Mouse (Mus musculus) CH12.LX (cell line): Measurements from ENCODE around the gene Usp45. TPM values are rescaled to one million over a fixed set of nuclear protein-coding genes. Genes with fewer than 3 reads are reported as not detected.

ENCODE experiments used
- DNase-seq: peaks from one replicate; pipeline ENCODE4 v3.0.0-alpha.2; 2013; ENCODE audit errors: extremely low read depth
- H3K27ac ChIP-seq: 2 replicates; pipeline ENCODE4 v1.5.1; 2012; ENCODE audit warnings: low read depth, mild to moderate bottlenecking, control low read depth, moderate library complexity; ENCODE audit not compliant: insufficient read depth
- H3K27me3 ChIP-seq: replicated peaks from 2 replicates; pipeline ENCODE3; 2012; ENCODE audit warnings: inconsistent platforms
- H3K36me3 ChIP-seq, 2 experiments: replicated peaks in 1 of 2; 2 replicates each; pipeline versions ENCODE3 to v1.6.1; 2012; ENCODE audit warnings: inconsistent platforms in 1 of 2, low read length in 1 of 2, mild to moderate bottlenecking in 1 of 2, mixed read lengths in 1 of 2, moderate library complexity in 1 of 2; ENCODE audit not compliant: control insufficient read depth in 1 of 2, insufficient read depth in 1 of 2
- H3K4me1 ChIP-seq, 2 experiments: 2 replicates each; pipeline ENCODE4 v1.6.1; 2012; ENCODE audit warnings: inconsistent platforms in 1 of 2, moderate library complexity in 1 of 2; ENCODE audit not compliant: insufficient read depth in 2 of 2, control insufficient read depth in 1 of 2
- H3K4me2 ChIP-seq: 2 replicates; pipeline ENCODE4 v1.6.1; 2012; ENCODE audit warnings: low read depth, mild to moderate bottlenecking, control low read depth; ENCODE audit not compliant: poor library complexity, insufficient read depth, severe bottlenecking
- H3K4me3 ChIP-seq, 3 experiments: fragments of 150-350 bp in 1 of 3; sonication (generic) in 1 of 3; replicated peaks in 1 of 3; 2 replicates each; pipeline versions ENCODE3 to v1.5.1; 2011 to 2012; ENCODE audit warnings: low read depth in 2 of 3, low read length in 2 of 3, mild to moderate bottlenecking in 2 of 3, moderate library complexity in 2 of 3, control low read depth in 1 of 3, improper control_type of control experiment in 1 of 3, inconsistent platforms in 1 of 3, mixed read lengths in 1 of 3; ENCODE audit not compliant: poor library complexity in 1 of 3
- H3K79me2 ChIP-seq: replicated peaks from 2 replicates; pipeline ENCODE4 v1.6.1; 2012; ENCODE audit warnings: mild to moderate bottlenecking, moderate library complexity; ENCODE audit not compliant: control insufficient read depth, poor library complexity, insufficient read depth, severe bottlenecking; ENCODE audit errors: extremely low read depth
- H3K9ac ChIP-seq: 2 replicates; pipeline ENCODE4 v1.6.1; 2012; ENCODE audit warnings: low read depth, mild to moderate bottlenecking, control low read depth, moderate library complexity; ENCODE audit not compliant: insufficient read depth
- H3K9me3 ChIP-seq: replicated peaks from 2 replicates; pipeline ENCODE3; 2012; ENCODE audit warnings: low read length, inconsistent platforms, mixed read lengths
- BHLHE40 ChIP-seq: IDR thresholded peaks from 2 replicates; pipeline ENCODE4 v1.6.1; 2011; ENCODE audit warnings: mild to moderate bottlenecking, low read depth, low read length, improper control_type of control experiment
- CHD1 ChIP-seq: IDR thresholded peaks from 2 replicates; pipeline ENCODE4 v1.6.1; 2012; ENCODE audit warnings: low read depth, low read length, improper control_type of control experiment, inconsistent platforms
- CTCF ChIP-seq, 2 experiments: IDR thresholded peaks in 1 of 2; conservative IDR thresholded peaks in 1 of 2; 2 replicates each; pipeline ENCODE4 v1.5.1; 2011 to 2012; ENCODE audit warnings: low read depth in 2 of 2, low read length in 2 of 2, improper control_type of control experiment in 1 of 2, inconsistent platforms in 1 of 2, mild to moderate bottlenecking in 1 of 2, moderate library complexity in 1 of 2
- E2F4 ChIP-seq: IDR thresholded peaks from 2 replicates; pipeline ENCODE4 v1.6.1; 2011; ENCODE audit warnings: low read depth, low read length, improper control_type of control experiment; ENCODE audit not compliant: insufficient replicate concordance
- EP300 ChIP-seq: IDR thresholded peaks from 2 replicates; pipeline ENCODE4 v1.6.1; 2011; ENCODE audit warnings: low read length, improper control_type of control experiment
- GABPA ChIP-seq: IDR thresholded peaks from 2 replicates; pipeline ENCODE4 v1.6.1; 2012; ENCODE audit warnings: low read depth, low read length, improper control_type of control experiment, inconsistent platforms; ENCODE audit not compliant: insufficient replicate concordance
- JUN ChIP-seq: IDR thresholded peaks from 2 replicates; pipeline ENCODE4 v1.6.1; 2011; ENCODE audit warnings: low read depth, mild to moderate bottlenecking, low read length, improper control_type of control experiment, moderate library complexity; ENCODE audit not compliant: insufficient read depth
- KAT2A ChIP-seq: IDR thresholded peaks from 2 replicates; pipeline ENCODE4 v1.6.1; 2012; ENCODE audit warnings: low read length, improper control_type of control experiment, inconsistent platforms; ENCODE audit not compliant: insufficient replicate concordance
- MAX ChIP-seq: IDR thresholded peaks from 2 replicates; pipeline ENCODE4 v1.6.1; 2011; ENCODE audit warnings: low read length, improper control_type of control experiment
- MAZ ChIP-seq: IDR thresholded peaks from 2 replicates; pipeline ENCODE4 v1.6.1; 2012; ENCODE audit warnings: low read depth, mild to moderate bottlenecking, inconsistent platforms, low read length, improper control_type of control experiment, moderate library complexity
- MEF2A ChIP-seq: IDR thresholded peaks from 2 replicates; pipeline ENCODE4 v1.6.1; 2014; ENCODE audit warnings: low read depth, mild to moderate bottlenecking, inconsistent platforms, low read length, improper control_type of control experiment, borderline replicate concordance
- MXI1 ChIP-seq: IDR thresholded peaks from 2 replicates; pipeline ENCODE4 v1.6.1; 2011; ENCODE audit warnings: mild to moderate bottlenecking, low read depth, low read length, improper control_type of control experiment
- PAX5 ChIP-seq: IDR thresholded peaks from 2 replicates; pipeline ENCODE4 v1.6.1; 2012; ENCODE audit warnings: low read length, inconsistent platforms, mixed read lengths
- POLR2A ChIP-seq: IDR thresholded peaks from 2 replicates; pipeline ENCODE4 v1.6.1; 2011; ENCODE audit warnings: low read depth, mild to moderate bottlenecking, improper control_type of control experiment, low read length
- POLR2AphosphoS2 ChIP-seq: IDR thresholded peaks from 2 replicates; pipeline ENCODE4 v1.6.1; 2011; ENCODE audit warnings: low read depth, low read length, improper control_type of control experiment
- TBP ChIP-seq: conservative IDR thresholded peaks from 2 replicates; pipeline ENCODE4 v1.6.1; 2011; ENCODE audit warnings: low read depth, low read length, improper control_type of control experiment
- TCF12 ChIP-seq: IDR thresholded peaks from 2 replicates; pipeline ENCODE4 v1.6.1; 2014; ENCODE audit warnings: low read depth, mild to moderate bottlenecking, inconsistent platforms, low read length, improper control_type of control experiment
- USF1 ChIP-seq: IDR thresholded peaks from 2 replicates; pipeline ENCODE4 v1.6.1; 2014; ENCODE audit warnings: low read depth, mild to moderate bottlenecking, inconsistent platforms, low read length, improper control_type of control experiment
- dilution Hi-C: fragments of 300-500 bp; cut with MboI; formaldehyde crosslinking; loops from 2 replicates; pipeline ENCODE4 v1.14.3; 2020; ENCODE audit warnings: low sequenced_read_pairs; ENCODE audit not compliant: extremely low pct_unique_long_range_greater_than_20kb, extremely low pct_ligation_motif_present
- in situ Hi-C: fragments of 300-500 bp; cut with MboI; formaldehyde crosslinking; loops from 3 replicates; pipeline ENCODE4 v1.14.3; 2019; ENCODE audit warnings: low sequenced_read_pairs, low pct_ligation_motif_present, low pct_unique_long_range_greater_than_20kb, mixed read lengths
- polyA plus RNA-seq: library from polyadenylated mRNA; unstranded; fragments of >175 nt; gene quantifications from 2 replicates; pipeline ENCODE4 v1.2.1, GENCODE M21; 2012; ENCODE audit warnings: low read depth; ENCODE audit not compliant: insufficient read length
- total RNA-seq, 2 experiments: library from RNA; depleted of rRNA; stranded (reverse); fragments of 300-350 nt in 1 of 2; fragments of >200 nt in 1 of 2; gene quantifications; 2 replicates each; pipeline ENCODE4 v1.2.3; 2012 to 2014

Usp45 gene
- total and polyA plus RNA-seq, 3 experiments: 16.7 to 30.6 (median 17.5) TPM

GRCm38 (mm10) chr4:21801620-21802019 lies 34.7 kb downstream of the Usp45 start:
- Histone ChIP-seq H3K27me3 (no peaks in the 10 kb centered on the region), H3K9ac (no peak overlapping the region), H3K36me3 (peaks cover 49 to 91% of the 10 kb centered on the region in 2 experiments), H3K4me1 (no peaks in the 10 kb centered on the region), H3K4me2 (no peak overlapping the region), H3K4me3 (no peak overlapping the region), H3K27ac (no peak overlapping the region), H3K79me2 (no peaks in the 10 kb centered on the region), H3K9me3 (no peaks in the 10 kb centered on the region)
- no peak for DNase-seq
- dilution Hi-C loops (no loop called here), in situ Hi-C loops (no loop called here)
- TF ChIP-seq GABPA: no peak
- no peak for TF ChIP-seq E2F4
- TF ChIP-seq POLR2AphosphoS2: no peak
- TF ChIP-seq TBP: no peak
- no peak for TF ChIP-seq KAT2A
- TF ChIP-seq JUN: no peak
- no peak for TF ChIP-seq MXI1
- TF ChIP-seq MEF2A: no peak
- no peak for TF ChIP-seq USF1
- TF ChIP-seq MAZ: no peak
- TF ChIP-seq MAX: no peak
- no peak for TF ChIP-seq CHD1
- TF ChIP-seq, all 38 proteins: peak for 0

DNA sequence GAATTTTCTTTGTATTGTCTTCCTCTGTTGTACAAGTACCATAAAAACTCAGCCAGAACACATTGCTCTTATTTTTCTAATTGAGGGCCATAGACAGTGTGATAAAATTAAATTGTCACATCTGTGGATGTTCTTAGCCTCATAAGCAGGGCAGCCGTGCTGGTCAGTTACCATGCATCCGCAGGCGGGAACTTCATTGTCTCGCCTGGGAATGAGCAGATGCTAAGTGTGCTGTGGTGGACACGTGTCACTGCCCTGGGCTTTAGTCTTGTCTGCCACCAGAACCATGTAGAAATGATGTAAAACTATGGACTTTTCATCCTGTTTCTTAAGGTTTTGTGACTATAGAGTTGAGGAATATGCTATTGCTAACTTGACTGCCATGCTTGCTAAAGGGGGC lies 40.2 kb downstream of the Usp45 start:
- H3K36me3 ChIP-seq: peaks cover 46 to 84% of the 10 kb centered on the region in 2 experiments
- no peak overlapping the region for H3K9ac ChIP-seq
- TF ChIP-seq TBP: no peak
- no peak for TF ChIP-seq PAX5
- no peak for TF ChIP-seq POLR2A
- no peak for TF ChIP-seq POLR2AphosphoS2
- no peak for TF ChIP-seq TCF12
- no peak for TF ChIP-seq MAX
- no peak for TF ChIP-seq CTCF (conservative IDR thresholded peaks at IDR 0.05 in 1 of 2, IDR thresholded peaks at IDR 0.05 in 1 of 2; ENCODE audit: low read depth in 2 of 2, low read length in 2 of 2)
- TF ChIP-seq EP300: no peak
- TF ChIP-seq BHLHE40: no peak
- H3K27ac ChIP-seq: no peak overlapping the region
- in situ Hi-C loops (no loop called here), dilution Hi-C loops (no loop called here)
- no peak overlapping the region for H3K4me2 ChIP-seq
- H3K4me3 ChIP-seq: no peak overlapping the region
- H3K4me1 ChIP-seq: no peaks in the 10 kb centered on the region
- H3K9me3 ChIP-seq: no peaks in the 10 kb centered on the region
- no peaks in the 10 kb centered on the region for H3K27me3 ChIP-seq
- H3K79me2 ChIP-seq: no peaks in the 10 kb centered on the region
- DNase-seq: no peak
